Mouse (Mus musculus) hindbrain, embryonic 15.5 days (tissue): ENCODE measurements around the gene Timm8a1. TPM values are rescaled to one million over a fixed set of nuclear protein-coding genes. Genes with fewer than 3 reads are reported as not detected.
"Not testable (repeated sequence)": the region's sequence is repeated elsewhere in the genome, so short reads cannot be mapped to it uniquely, and the experiment has no call there.

Experiments used
- ATAC-seq: fragments of 200-750 bp; cut with Nextera tagmentation; 2 replicates; pipeline ENCODE4 v1.8.0; 2017; ENCODE audit warnings: low read depth, moderate number of reproducible peaks, moderate TSS enrichment; ENCODE audit not compliant: low FRiP score
- H3K27ac ChIP-seq: fragments of 300-500 bp; sonication (generic); replicated peaks from 2 replicates; pipeline ENCODE4 v1.5.1; 2015; ENCODE audit warnings: mild to moderate bottlenecking, inconsistent platforms
- H3K27me3 ChIP-seq: fragments of 300-500 bp; sonication (generic); 2 replicates; pipeline ENCODE4 v1.6.1; 2015; ENCODE audit warnings: control low read depth, inconsistent platforms
- H3K36me3 ChIP-seq: fragments of 300-500 bp; sonication (generic); 2 replicates; pipeline ENCODE4 v1.6.1; 2015; ENCODE audit warnings: control low read depth, inconsistent platforms
- H3K4me1 ChIP-seq: fragments of 300-500 bp; sonication (generic); replicated peaks from 2 replicates; pipeline ENCODE4 v1.6.1; 2015; ENCODE audit warnings: control low read depth, inconsistent platforms
- H3K4me2 ChIP-seq: fragments of 300-500 bp; sonication (generic); 2 replicates; pipeline ENCODE4 v1.6.1; 2015; ENCODE audit warnings: moderate library complexity, mild to moderate bottlenecking, inconsistent platforms
- H3K4me3 ChIP-seq: fragments of 300-500 bp; sonication (generic); 2 replicates; pipeline ENCODE4 v1.5.1; 2015; ENCODE audit warnings: mild to moderate bottlenecking, inconsistent platforms
- H3K9ac ChIP-seq: fragments of 300-500 bp; sonication (generic); 2 replicates; pipeline ENCODE4 v1.6.1; 2015; ENCODE audit warnings: inconsistent platforms
- H3K9me3 ChIP-seq: fragments of 300-500 bp; sonication (generic); 2 replicates; pipeline ENCODE4 v1.6.1; 2016; ENCODE audit warnings: control low read depth, inconsistent platforms
- WGBS: fragments of 180-500 bp; shearing (Covaris S2); methylation state at CpG from one replicate; pipeline ENCODE4 v1.1.7; 2015; 5-methylcytosine and 5-hydroxymethylcytosine counted together
- polyA plus RNA-seq: library from polyadenylated mRNA; unstranded; fragments of >200 nt; fragmentation: Nextera tagmentation; extraction: Ambion mirVana; gene quantifications from 2 replicates; pipeline ENCODE4 v1.2.1, GENCODE M21; 2015

Timm8a1 gene
- polyA plus RNA-seq, 1 experiment from 2014 or later = 44.1 TPM

GRCm38 (mm10) chrX:134566536-134567222 is 25.0 kb upstream of the Timm8a1 start:
- WGBS = 85% methylated on average over 8 of the region's 8 CpGs
- Histone ChIP-seq H3K4me3 (no peak overlapping the region), H3K4me1 (no peaks in the 10 kb centered on the region)

GRCm38 (mm10) chrX:134564326-134564725 is 22.7 kb upstream of the Timm8a1 start:
- H3K4me2 ChIP-seq = no peak overlapping the region
- H3K9ac ChIP-seq = no peak overlapping the region
- H3K4me1 ChIP-seq = no peaks in the 10 kb centered on the region
- WGBS = 88% methylated on average over 4 of the region's 4 CpGs
- H3K9me3 ChIP-seq = no peaks in the 10 kb centered on the region
- no peaks in the 10 kb centered on the region for H3K36me3 ChIP-seq
- no peak overlapping the region for H3K4me3 ChIP-seq
- no peak for ATAC-seq
- H3K27me3 ChIP-seq = no peaks in the 10 kb centered on the region
- no peak overlapping the region for H3K27ac ChIP-seq

More at GRCm38 (mm10) chrX:134566536-134567222, 25.0 kb upstream of the Timm8a1 start:
- Histone ChIP-seq H3K9me3 (no peaks in the 10 kb centered on the region), H3K27ac (no peak overlapping the region), H3K36me3 (no peaks in the 10 kb centered on the region), H3K4me2 (no peak overlapping the region), H3K9ac (no peak overlapping the region), H3K27me3 (no peaks in the 10 kb centered on the region)
- no peak for ATAC-seq

GRCm38 (mm10) chrX:134554425-134554824 is 12.8 kb upstream of the Timm8a1 start:
- H3K27me3 ChIP-seq = no peaks in the 10 kb centered on the region
- no peak overlapping the region for H3K4me2 ChIP-seq
- H3K36me3 ChIP-seq = no peaks in the 10 kb centered on the region
- H3K9ac ChIP-seq = no peak overlapping the region
- no peaks in the 10 kb centered on the region for H3K9me3 ChIP-seq
- H3K27ac ChIP-seq = no peak overlapping the region
- no peaks in the 10 kb centered on the region for H3K4me1 ChIP-seq
- ATAC-seq = no peak
- 77% methylated on average over 6 of the region's 6 CpGs for WGBS
- no peak overlapping the region for H3K4me3 ChIP-seq

- Histone ChIP-seq H3K4me3 (no peak overlapping the region), H3K9me3 (no peaks in the 10 kb centered on the region), H3K27ac (no peak overlapping the region), H3K27me3 (no peaks in the 10 kb centered on the region), H3K9ac (no peak overlapping the region), H3K36me3 (no peaks in the 10 kb centered on the region), H3K4me1 (no peaks in the 10 kb centered on the region), H3K4me2 (no peak overlapping the region)
- 93% methylated on average over 4 of the region's 4 CpGs for WGBS
- no peak for ATAC-seq
Observed at GRCm38 (mm10) chrX:134553326-134553725, 11.7 kb upstream of the Timm8a1 start.

GRCm38 (mm10) chrX:134550903-134551302 is 9.2 kb upstream of the Timm8a1 start:
- ATAC-seq = no peak
- no peaks in the 10 kb centered on the region for H3K36me3 ChIP-seq
- H3K27me3 ChIP-seq = no peaks in the 10 kb centered on the region
- H3K4me2 ChIP-seq = no peak overlapping the region
- 23% methylated on average over 5 of the region's 5 CpGs for WGBS
- H3K27ac ChIP-seq = no peak overlapping the region
- no peak overlapping the region for H3K4me3 ChIP-seq
- H3K9ac ChIP-seq = no peak overlapping the region
- H3K4me1 ChIP-seq = no peaks in the 10 kb centered on the region
- no peaks in the 10 kb centered on the region for H3K9me3 ChIP-seq

GRCm38 (mm10) chrX:134547330-134547729 is 5.7 kb upstream of the Timm8a1 start:
- Histone ChIP-seq H3K4me2 (no peak overlapping the region), H3K27ac (no peak overlapping the region), H3K9ac (no peak overlapping the region), H3K9me3 (no peaks in the 10 kb centered on the region), H3K4me1 (no peaks in the 10 kb centered on the region), H3K27me3 (no peaks in the 10 kb centered on the region), H3K4me3 (no peak overlapping the region), H3K36me3 (no peaks in the 10 kb centered on the region)
- 87% methylated on average over 4 of the region's 4 CpGs for WGBS
- no peak for ATAC-seq

- Histone ChIP-seq H3K4me3 (peak overlapping the region; percentile 53), H3K27ac (peak overlapping the region; percentile 73), H3K27me3 (no peaks in the 10 kb centered on the region), H3K36me3 (no peaks in the 10 kb centered on the region), H3K9me3 (no peaks in the 10 kb centered on the region), H3K4me1 (no peaks in the 10 kb centered on the region), H3K4me2 (peak overlapping the region; percentile 71), H3K9ac (peak overlapping the region; percentile 49; the same call in 1 of the 2 replicates)
- no peak for ATAC-seq
- WGBS = 25% methylated on average over 6 of the region's 6 CpGs
Observed at GRCm38 (mm10) chrX:134541955-134542308, 267 bp upstream of the Timm8a1 start.

GRCm38 (mm10) chrX:134540414-134541135 is 1.1 kb downstream of the Timm8a1 start:
- H3K4me2 ChIP-seq = peak overlapping the region; percentile 71
- peak overlapping the region; percentile 53 for H3K4me3 ChIP-seq
- 29% methylated on average over 12 of the region's 12 CpGs for WGBS
- H3K27ac ChIP-seq = no peak overlapping the region
- H3K27me3 ChIP-seq = no peaks in the 10 kb centered on the region
- peak; percentile 5; the same call in 1 of the 2 replicates for ATAC-seq
- H3K4me1 ChIP-seq = no peaks in the 10 kb centered on the region
- no peaks in the 10 kb centered on the region for H3K9me3 ChIP-seq
- no peaks in the 10 kb centered on the region for H3K36me3 ChIP-seq
- H3K9ac ChIP-seq = peak overlapping the region; percentile 42

- not testable (repeated sequence) for H3K27ac ChIP-seq, H3K9me3 ChIP-seq, H3K4me2 ChIP-seq, H3K27me3 ChIP-seq, H3K4me1 ChIP-seq, H3K9ac ChIP-seq, H3K4me3 ChIP-seq, ATAC-seq, H3K36me3 ChIP-seq
- WGBS = 92% methylated on average over 10 of the region's 10 CpGs
Observed at GRCm38 (mm10) chrX:134539795-134540194, 1.9 kb downstream of the Timm8a1 start.

- Histone ChIP-seq H3K27me3 (no peaks in the 10 kb centered on the region), H3K36me3 (no peaks in the 10 kb centered on the region), H3K4me2 (no peak overlapping the region), H3K9ac (no peak overlapping the region), H3K9me3 (no peaks in the 10 kb centered on the region), H3K4me1 (no peaks in the 10 kb centered on the region), H3K4me3 (no peak overlapping the region), H3K27ac (no peak overlapping the region)
- ATAC-seq = no peak
- WGBS = 82% methylated on average over 2 of the region's 2 CpGs
Observed at GRCm38 (mm10) chrX:134533346-134533745, 8.3 kb downstream of the Timm8a1 start.

GRCm38 (mm10) chrX:134525260-134525659 is 16.4 kb downstream of the Timm8a1 start:
- no peaks in the 10 kb centered on the region for H3K36me3 ChIP-seq
- ATAC-seq = no peak
- H3K9me3 ChIP-seq = no peaks in the 10 kb centered on the region

GRCm38 (mm10) chrX:134523772-134524171 is 17.9 kb downstream of the Timm8a1 start:
- Histone ChIP-seq H3K4me3 (no peak overlapping the region), H3K9ac (no peak overlapping the region), H3K4me2 (no peak overlapping the region), H3K27me3 (no peaks in the 10 kb centered on the region), H3K36me3 (no peaks in the 10 kb centered on the region), H3K27ac (no peak overlapping the region), H3K9me3 (no peaks in the 10 kb centered on the region), H3K4me1 (no peaks in the 10 kb centered on the region)
- 78% methylated on average over 4 of the region's 4 CpGs for WGBS
- ATAC-seq = no peak

More at GRCm38 (mm10) chrX:134525260-134525659, 16.4 kb downstream of the Timm8a1 start:
- Histone ChIP-seq H3K27me3 (no peaks in the 10 kb centered on the region), H3K9ac (no peak overlapping the region), H3K4me1 (no peaks in the 10 kb centered on the region), H3K4me3 (no peak overlapping the region), H3K4me2 (no peak overlapping the region), H3K27ac (no peak overlapping the region)
- WGBS = 83% methylated on average over 4 of the region's 4 CpGs
